Mouse (Mus musculus) gastrocnemius, postnatal 10 days (tissue): Measurements from ENCODE around the gene Atp5e. TPM values are rescaled to one million over a fixed set of nuclear protein-coding genes. Genes with fewer than 3 reads are reported as not detected.

Source experiments
- DNase-seq: peaks from one replicate; pipeline ENCODE4 v3.0.0; 2021; ENCODE audit warnings: mixed read lengths
- total RNA-seq, 2 experiments: library from RNA; stranded (reverse); gene quantifications; 2 replicates each; pipeline ENCODE4 v1.2.3; 2021

The Atp5e gene
- total RNA-seq, 2 experiments from 2014 or later: 862 to 1,143 TPM

GRCm38 (mm10) chr2:174415001-174415730 lies 48.7 kb downstream of the Atp5e start:
- DNase-seq: no peak

- no peak for DNase-seq
These were observed 50.8 kb downstream of the Atp5e start for GRCm38 (mm10) chr2:174413127-174413526.

Other genes with a start within 250 kb of the Atp5e start
- 1,000 to 10,000 TPM; 2,149 to 2,299 TPM for gene Gnas, start 179.8 kb downstream of the Atp5e start, total RNA-seq
- 1 to 10 TPM; 3.5 to 4.2 TPM for gene Gm20721, start 117.4 kb downstream of the Atp5e start, total RNA-seq
- 10 to 100 TPM; 37.3 to 39.1 TPM for gene Nelfcd, start 48.3 kb downstream of the Atp5e start, total RNA-seq
- gene Ctsz, start 25.1 kb downstream of the Atp5e start, total RNA-seq: 10 to 100 TPM; 50.7 to 73.8 TPM
- gene Tubb1, start 13.4 kb downstream of the Atp5e start, total RNA-seq: under 1 TPM in 1 of 2 experiments, not detected in 1; 0.43 TPM
- gene Prelid3b, start 9.0 kb upstream of the Atp5e start, total RNA-seq: 10 to 100 TPM; 55.8 to 56.1 TPM
- under 1 TPM; 0.05 to 0.07 TPM for gene Zfp831, start 179.4 kb upstream of the Atp5e start, total RNA-seq